Mouse (Mus musculus) cerebellum, postnatal 10 days (tissue): ENCODE data around the gene Mreg.

Experiments used
- DNase-seq, 2 experiments: peaks; one replicate each; pipeline ENCODE4 v3.0.0; 2021; ENCODE audit warnings: mixed read lengths in 2 of 2

Mreg gene

DNA sequence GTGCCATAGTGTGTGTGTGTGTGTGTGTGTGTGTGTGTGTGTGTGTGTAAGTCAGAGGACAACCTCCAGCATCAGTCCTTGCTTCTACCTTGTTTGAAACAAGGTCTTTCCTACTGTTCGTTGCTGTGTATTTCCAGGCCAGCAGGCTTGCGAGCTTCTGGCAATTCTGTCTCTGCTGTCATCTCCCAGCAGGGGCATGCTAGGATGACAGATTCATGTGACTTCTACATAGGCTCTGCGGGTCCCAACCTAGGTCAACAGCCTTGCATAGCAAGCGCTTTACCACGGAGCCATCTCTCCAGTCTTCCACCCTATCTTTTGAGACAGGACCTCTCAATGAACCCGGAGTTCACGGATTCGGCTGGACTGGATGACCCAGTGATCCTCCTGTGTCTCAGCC lies 20.7 kb downstream of the Mreg start:
- no peak for DNase-seq

DNA sequence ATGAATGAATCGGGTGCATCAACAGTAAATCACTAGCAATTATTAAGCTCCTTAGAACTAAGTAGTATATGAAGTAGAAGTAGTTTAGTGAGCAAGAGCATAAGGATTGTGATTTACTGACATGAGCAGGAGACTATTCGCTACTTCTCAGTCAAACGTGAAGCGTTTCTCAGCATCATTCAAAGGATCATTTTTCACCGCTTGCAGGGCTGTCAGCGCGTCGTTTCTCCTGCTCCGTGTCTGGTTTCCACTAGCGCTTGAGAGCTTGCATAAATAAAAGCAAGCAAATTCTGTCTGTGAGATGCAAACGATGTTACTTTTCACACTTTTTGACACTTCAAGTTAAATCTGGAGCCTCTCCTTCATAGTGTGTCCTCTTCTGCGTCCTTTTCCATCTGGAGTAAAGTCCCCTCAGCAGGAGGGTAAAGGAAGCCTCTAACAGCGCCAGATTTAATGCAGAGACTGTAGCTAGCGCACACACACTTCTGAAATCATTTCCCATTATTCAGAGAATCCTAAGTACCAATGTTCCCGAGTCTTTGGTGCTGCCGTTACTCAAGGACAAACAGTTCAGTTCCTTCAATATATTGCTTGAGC lies 23.9 kb downstream of the Mreg start:
- no peak for DNase-seq

DNA sequence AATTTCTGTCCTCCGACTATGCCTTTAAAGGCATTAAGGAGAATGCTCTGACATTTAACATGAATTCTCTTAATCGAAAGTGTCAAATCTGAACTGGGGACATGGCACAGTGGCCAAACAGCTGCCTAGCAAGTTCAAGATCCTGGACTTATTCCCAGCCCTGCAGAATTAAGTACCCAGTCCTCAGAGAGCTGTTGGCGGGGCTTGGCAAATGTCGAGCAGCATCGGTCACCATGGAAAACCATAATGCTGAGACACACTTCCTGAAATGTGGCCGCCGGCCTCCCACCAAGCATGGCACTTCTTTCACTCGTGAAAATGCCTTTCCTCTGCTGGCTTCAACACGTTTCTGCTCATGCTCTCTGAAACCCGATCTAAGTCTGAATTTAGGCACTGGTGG lies 24.6 kb downstream of the Mreg start:
- DNase-seq = peak; percentile 47 to 56

DNA sequence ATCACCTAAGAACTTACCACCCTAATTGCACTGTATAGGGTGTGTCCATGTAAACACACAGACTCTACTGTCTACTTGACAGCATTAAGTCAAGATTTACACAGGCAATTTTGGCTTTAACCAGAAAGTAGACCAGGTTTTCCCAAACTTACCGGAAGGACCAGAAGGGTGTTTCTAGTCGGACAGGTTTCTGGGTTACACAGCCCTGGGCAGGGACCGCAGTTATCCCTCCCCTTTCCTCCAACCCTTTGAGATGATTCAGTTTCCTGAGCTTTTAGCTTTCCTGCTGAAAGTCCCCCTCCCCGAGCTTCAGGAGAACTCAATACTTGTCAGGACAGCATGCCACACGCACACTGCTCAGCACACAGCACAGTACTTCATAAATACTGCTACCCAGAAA lies 26.0 kb downstream of the Mreg start:
- no peak for DNase-seq

DNA sequence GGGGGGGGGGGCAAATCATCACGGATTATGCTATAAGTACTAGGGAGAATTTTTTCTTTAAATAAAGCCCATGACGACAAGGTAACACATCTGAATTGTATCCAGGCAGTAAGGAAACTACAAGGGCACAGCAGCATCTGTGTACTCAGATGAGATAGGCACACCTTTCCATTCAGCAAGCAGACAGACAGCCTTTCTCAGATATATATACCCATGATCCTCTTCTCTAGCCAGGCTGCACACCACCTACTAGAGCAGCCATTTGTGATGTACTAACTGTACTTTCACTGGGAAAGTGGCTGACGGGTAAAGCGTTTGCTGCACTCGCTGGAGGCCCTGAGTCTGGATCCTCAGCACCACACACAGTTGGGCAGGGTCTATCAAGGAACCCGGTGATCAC lies 28.6 kb downstream of the Mreg start:
- DNase-seq = no peak

DNA sequence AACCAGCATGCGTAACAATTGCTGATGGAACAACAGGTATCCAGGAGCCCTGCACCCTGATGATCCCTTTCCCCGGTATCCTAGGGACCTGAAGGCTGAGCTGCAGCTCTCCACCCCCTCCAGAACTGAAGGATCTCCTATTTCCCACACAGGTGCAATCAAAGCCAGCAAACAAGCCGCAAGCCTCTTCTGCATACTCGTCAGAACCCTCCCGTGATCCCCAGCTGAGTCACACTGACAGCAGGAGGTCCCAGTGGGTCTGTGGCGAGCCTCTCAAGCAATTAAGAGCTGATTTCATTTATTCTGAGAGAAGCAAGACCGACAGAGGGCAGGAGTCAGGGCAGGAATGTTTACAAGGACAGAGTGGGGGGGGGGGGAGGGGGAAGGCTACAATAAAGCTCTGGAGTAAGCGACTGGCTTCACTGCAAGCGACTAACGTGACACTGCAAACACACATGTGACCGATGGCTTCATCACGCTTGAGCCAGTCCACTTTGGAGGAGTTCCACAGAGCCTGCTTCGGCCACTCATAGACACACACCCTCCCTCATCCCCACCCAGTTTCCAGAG lies 29.1 kb downstream of the Mreg start:
- DNase-seq = peak; percentile 42 to 52

DNA sequence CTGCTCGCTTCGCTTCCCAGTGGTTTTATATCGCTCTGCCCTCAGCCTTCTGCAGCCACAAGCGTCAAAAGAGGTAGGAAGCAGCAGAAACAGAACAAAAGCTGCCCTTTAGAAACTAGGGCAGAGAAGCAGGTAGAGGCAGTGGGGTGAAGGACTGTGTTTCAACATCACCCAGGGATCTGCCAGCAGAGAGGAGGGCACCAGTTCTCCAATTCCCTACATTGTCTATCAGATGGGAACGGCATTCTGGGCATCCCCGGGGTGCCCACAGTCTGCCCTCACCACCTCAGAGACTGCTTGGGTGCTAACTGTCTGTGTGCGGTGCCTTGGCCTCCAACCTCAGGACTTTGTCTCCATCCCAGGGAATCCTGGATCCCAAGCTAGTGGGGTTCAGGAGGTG lies 32.2 kb downstream of the Mreg start:
- no peak for DNase-seq

DNA sequence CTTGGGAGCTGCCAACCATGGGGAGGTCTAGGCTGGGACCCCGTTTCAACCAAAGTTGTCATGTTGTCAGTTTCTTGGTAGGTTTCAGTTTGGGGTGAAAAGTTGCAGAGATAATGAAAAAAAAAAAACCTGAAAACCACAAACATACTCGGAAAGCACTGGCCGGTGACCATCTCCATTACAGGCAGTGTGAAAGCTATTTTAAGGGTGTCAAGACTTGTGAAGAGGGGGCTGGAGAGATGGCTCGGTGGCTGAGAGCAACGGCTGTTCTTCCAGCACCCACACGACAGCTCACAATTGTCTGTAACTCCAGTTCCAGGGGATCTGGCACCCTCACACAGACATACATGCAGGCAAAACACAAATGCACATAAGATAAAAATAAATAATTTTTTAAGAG lies 35.9 kb downstream of the Mreg start:
- DNase-seq = no peak

DNA sequence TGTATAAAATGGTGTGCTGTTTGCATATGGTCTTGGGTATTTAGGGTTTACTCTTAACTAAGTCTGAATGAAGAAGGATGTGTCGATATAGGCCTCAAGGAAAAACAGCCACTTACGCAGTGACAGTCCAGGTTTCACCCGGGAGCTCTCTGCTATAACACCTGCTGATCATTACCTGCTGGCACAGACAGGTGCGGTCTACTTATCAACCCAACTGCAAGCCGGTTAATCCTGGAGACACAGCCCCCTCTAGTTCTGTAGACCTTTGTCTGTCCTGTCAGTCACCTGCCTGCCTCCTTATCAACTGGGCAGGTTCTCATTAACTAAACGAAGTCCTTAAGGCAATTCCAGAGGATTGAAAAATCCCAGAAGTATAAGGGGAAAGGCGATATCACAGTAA lies 37.9 kb downstream of the Mreg start:
- DNase-seq = no peak

DNA sequence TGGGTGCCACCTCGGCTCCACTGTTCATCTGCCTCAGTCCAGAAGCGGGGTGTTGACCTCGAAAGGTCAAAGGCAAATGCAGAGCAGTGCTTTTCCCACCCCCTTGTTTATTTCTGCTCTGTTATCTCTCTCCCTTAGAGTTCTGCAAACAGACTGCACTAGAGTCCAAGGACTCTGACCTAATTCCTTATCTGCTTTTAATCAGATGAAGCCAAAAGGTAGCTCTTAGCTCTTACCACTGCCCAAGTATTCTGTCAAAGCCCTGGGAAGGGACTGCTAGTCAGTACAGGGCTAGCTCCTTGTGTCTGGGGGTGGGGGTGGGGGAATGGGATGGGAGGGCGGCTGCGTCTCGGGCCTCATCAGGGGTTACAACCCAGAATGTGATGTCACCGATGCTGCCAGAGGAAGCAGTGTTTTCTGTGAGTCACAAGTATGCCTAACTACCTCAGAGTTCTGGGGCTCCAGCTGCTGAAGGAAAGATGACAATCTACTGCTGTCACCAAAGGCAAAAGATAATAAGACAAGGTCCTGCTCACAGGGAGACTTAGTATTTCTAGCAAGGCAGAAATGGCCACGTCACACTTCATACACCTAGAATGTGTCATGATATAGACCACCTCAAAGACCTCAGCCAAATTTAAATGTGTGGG lies 38.6 kb downstream of the Mreg start:
- DNase-seq = no peak

DNA sequence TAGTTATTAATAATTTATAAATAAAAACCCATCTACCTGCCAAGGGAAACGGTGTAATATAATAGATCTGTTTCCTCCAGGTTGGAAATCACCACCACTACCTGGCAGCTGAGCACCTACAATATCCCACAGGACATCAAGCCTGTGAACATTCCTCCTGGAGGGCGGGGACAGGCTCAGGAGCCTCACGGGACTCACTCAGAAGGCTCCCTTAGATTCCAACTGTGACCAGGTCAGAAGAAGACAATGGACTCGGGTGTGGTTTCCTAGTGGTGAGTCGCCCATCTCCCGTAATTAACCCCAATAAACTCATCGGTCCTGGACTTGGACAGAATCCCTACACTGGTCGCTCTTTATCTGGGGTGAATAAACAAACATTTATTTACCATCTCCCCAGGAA lies 39.3 kb downstream of the Mreg start:
- DNase-seq = no peak

DNA sequence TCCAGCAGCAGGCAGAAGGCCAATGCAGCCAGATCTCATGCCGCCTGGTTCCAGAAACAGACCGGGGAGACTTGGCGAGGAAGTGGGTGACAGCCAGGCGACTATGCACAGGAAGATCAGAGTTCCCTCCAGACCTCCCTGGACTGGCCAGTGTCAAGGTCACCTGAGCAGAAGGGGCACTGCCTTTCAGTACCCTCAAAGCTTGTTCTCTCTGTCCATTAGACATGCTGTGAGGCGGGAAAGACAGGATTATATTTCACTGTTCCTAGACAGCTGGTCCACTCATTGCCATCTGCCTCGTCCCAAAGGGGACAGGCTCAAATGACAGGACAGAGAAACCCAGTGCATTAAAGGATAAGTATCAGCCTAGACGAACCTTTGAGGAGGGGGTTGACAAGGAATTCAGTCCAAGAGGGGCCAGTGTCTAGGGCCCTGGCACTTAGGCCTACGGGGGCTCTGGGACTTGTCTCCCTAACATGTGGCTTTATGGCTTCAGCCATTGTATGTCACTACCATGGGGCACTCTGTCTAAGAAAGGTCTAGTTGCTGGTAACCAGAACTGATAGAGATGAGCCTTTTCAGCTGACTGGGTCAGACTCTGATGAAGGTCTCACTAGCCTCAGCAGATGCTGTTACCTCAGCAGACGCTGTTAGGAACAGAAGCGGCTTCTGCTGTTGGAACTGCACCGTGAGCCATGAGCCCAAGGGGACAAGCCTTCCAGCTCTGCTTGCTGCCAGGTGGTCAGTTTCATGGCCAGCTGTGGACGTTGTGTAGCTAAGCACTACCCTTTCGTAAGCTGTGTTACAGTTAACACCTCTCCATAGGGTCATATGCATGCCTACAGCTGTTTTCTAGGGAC lies 40.9 kb downstream of the Mreg start:
- peak; percentile 74 to 76 for DNase-seq

DNA sequence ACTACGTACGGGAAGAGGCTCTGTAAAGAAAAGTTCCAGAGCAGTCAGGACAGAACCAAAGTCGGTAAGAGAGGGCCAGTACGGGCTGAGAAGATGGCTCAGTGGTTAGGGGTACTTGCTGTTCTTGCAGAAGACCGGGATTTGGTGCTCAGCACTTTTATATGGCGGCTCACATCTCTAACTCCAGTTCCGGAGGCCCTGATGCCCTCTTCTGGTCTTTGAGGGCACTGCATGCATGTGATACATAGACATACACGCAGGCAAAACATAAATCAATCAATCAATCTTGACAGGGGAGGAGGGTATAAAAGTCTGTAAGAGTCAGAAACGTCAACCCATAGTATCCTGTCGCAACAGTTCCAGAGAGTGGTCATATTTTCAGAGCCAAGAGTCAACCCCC lies 45.1 kb downstream of the Mreg start:
- DNase-seq = no peak

DNA sequence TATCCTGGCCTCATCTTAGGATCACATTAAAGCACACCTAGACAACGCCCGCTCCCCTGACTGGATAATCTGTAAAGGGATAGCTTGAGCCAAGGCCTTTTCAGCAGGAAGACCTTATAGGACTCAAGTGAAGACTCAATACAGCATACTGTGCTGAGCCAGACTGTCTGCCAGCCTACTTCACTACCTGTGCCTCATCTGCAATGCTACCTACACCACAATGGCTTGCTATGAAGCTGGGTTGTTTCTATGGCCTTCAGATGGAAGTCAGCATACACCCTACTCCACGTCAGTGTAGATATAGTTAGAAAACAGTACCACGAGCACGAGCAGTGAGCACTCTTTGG lies 45.7 kb downstream of the Mreg start:
- no peak for DNase-seq

DNA sequence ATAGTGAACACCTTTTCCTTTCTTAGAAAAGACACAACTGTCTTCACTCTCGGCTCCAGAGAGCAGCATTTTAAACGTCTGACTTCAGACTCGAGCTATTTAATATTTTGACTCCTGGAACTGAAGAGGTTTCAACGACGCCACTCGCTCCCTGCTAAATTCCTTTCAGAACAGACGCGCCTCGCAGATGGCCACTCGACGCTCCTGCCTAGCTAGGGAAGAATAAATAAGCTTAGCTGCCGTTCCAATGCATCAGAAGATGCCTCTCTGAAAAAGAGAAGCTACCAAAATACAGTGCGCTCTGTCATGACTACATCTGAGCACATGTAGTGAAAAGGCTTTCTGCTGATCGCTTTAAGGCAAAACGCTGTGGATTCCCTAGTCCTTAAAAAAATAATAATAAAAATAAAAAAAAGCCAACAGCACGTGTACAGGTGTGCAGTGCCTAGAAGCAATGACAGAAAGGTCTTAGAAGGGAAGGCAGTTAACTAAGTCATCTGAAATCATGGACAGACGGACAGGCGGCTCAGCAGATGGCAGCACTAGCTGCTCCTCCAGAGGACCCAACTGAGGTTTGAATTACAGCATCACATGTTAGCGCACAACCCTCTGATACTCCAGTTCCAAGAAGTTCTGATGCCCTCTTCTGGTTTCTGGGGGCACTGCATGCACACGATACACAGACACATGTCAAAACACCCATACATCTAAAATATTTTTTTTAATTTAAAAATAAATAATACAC lies 46.2 kb downstream of the Mreg start:
- DNase-seq = peak; percentile 39 to 44

DNA sequence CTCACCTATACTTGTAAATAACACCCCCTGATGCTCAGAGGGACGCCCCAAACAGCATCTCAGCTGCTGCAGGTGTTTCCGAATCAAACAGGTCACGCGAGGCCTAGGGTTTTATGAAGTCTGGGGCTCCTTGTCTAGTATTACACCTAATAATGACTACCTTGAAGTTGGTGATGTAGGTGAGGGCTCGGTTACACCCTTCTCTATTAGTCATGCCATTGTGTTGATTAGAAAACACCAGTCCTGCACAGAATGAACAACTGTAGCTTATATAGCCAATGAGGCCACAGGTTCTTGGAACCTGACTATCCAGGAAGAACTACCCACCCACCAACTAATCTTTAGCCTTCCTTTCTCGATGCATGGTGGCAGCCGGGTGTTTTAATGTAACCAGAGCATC lies 51.8 kb downstream of the Mreg start:
- DNase-seq = no peak

DNA sequence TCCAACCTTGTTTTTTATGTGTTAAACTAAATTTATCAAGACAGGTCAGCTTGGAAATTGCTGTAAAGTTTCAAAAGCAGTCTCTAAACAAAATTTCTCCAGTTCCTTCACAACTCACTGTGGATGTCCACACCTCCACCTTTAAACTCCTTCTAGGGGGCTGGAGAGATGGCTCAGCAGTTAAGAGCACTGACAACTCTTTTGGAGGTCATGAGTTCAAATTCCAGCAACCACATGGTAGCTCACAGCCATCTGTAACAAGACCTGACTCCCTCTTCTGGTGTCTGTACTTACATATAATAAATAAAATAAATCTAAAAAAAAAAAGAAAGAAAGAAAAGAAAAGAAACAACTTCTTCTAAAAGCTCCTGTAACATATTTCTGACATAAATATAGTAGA lies 67.1 kb downstream of the Mreg start:
- no peak for DNase-seq

DNA sequence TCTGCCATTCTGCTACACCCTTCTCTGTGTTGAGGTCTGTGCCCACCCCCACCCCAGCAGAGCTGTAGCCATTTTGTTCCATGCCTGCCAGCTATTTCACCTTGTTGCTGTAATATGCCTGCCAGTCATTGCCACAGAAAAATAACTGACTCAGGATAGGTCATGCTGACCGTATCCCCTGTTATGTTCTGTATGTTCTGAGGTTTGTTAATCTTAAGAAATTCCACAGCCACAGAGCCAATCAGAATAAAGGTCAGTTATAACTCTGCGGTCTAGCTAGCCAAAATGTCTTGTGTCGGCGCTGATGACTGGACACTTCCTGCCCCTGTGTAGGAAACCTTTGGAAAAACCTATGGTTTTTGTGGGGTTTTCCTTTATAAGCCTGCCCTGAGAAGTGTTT lies 67.7 kb downstream of the Mreg start:
- no peak for DNase-seq

DNA sequence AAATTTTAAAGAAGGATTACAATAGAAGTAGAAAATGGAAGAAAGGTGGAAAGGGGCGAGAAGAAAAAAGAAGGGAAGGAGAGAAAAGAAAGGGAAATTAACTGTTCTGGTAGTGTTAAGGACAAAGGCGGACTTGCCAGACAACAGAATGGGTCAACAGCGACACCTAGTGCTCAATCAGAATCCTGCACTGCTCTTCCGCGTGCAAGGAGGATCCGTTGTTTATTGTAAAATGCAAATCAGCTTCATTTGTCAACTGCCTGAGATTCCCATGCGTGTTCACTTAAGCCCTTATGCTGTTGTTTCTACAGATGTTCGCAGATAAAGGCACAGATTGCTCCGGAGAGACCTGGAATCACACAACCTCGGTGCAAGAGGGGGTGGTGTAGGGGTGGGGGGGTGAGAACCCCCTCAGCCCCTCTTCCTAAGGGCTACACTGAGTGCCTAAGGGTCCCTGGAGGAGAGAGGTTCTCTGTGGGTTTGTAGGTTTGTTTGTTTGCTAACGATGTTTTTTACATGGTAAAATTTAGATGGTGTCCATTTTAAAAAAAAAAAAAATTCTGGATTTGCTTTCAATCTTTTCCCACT lies 70.1 kb downstream of the Mreg start:
- peak; percentile 74 to 81 for DNase-seq

DNA sequence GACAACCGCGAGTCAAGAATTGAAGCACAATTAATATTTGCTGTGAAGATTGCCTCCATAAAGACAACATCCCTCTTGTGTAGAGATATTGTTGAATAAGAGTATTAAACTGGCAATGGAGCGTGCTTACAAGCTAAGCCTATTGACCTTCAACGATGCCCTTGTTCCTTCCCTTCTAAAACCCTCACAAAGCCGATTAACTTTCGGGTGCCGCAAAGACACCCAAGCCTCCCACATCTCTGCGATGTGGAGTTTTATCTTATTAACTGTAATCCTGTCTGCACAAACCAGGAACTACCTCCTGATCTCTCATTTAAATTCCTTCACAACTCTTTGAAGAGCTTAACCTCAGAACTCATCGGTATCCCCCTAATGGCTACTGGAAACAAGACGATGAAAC lies 76.0 kb downstream of the Mreg start:
- DNase-seq = no peak

DNA sequence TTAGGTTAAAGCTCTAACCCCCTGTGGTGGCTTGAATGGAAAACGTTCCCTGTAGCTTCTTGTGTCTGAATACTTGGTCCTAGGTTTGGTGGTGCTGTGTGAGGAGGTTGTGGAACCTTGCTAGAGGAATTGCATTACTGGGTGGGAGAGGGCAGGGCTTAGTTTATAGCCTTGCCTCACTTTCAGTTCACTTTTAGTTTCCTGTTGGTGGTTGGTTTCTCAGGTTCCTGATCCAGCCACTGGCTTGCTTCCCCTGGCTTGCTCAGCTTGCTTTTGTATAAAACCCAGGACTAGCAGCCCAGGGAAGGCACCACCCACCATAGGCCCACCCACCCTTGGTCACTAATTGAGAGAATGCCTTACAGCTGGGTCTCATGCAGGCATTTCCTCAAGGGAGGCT lies 77.6 kb downstream of the Mreg start:
- DNase-seq = no peak

DNA sequence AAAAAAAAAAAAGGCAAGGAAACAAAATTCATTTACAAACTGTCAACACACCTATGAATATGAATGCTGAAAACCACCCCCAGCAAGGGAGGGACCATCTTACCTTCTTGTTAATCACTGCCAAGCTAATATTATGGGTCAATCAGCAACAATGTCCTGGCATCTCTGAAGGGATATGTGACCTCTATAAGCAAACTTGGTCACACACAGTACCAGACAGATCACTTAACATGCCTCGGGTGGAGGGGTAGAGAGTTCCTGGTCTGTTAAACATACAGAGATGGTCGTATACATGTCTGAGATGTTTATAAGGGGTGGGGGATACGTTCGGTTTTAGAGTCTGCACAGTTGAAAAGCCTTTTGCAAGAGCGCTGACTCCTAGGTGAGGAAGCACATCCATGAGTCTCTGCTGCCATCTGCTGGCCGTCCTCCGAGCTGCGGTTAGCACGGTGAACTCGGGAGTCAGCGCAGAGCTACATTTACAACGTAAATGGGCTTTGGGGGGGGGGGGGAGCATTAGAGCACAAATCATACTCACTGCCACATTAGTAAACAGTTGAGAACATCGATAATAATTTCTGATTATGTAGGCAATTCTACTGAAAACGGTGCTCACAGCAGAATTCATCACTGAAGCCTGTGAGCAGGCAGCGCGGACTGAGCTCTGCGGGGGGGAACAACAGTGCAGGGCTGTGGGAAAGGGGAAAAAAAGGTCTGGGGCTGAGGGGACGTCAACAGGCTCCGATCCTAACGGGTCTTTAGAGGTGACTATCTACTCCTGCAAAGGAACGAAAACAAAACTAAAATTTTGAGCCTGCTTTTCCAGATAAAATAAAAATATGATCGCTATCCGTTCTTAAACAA lies 88.4 kb downstream of the Mreg start:
- peak; percentile 96 to 98 for DNase-seq
